Mouse (Mus musculus) CH12.LX (cell line): ENCODE measurements around the gene Gm42715. TPM values are rescaled to one million over a fixed set of nuclear protein-coding genes. Genes with fewer than 3 reads are reported as not detected.

Source experiments
- DNase-seq: peaks from one replicate; pipeline ENCODE4 v3.0.0-alpha.2; 2013; ENCODE audit errors: extremely low read depth
- H3K27ac ChIP-seq: 2 replicates; pipeline ENCODE4 v1.5.1; 2012; ENCODE audit warnings: low read depth, mild to moderate bottlenecking, control low read depth, moderate library complexity; ENCODE audit not compliant: insufficient read depth
- H3K27me3 ChIP-seq: replicated peaks from 2 replicates; pipeline ENCODE3; 2012; ENCODE audit warnings: inconsistent platforms
- H3K36me3 ChIP-seq, 2 experiments: replicated peaks in 1 of 2; 2 replicates each; pipeline versions ENCODE3 to v1.6.1; 2012; ENCODE audit warnings: inconsistent platforms in 1 of 2, low read length in 1 of 2, mild to moderate bottlenecking in 1 of 2, mixed read lengths in 1 of 2, moderate library complexity in 1 of 2; ENCODE audit not compliant: control insufficient read depth in 1 of 2, insufficient read depth in 1 of 2
- H3K4me1 ChIP-seq, 2 experiments: 2 replicates each; pipeline ENCODE4 v1.6.1; 2012; ENCODE audit warnings: inconsistent platforms in 1 of 2, moderate library complexity in 1 of 2; ENCODE audit not compliant: insufficient read depth in 2 of 2, control insufficient read depth in 1 of 2
- H3K4me2 ChIP-seq: 2 replicates; pipeline ENCODE4 v1.6.1; 2012; ENCODE audit warnings: low read depth, mild to moderate bottlenecking, control low read depth; ENCODE audit not compliant: poor library complexity, insufficient read depth, severe bottlenecking
- H3K4me3 ChIP-seq, 3 experiments: fragments of 150-350 bp in 1 of 3; sonication (generic) in 1 of 3; replicated peaks in 1 of 3; 2 replicates each; pipeline versions ENCODE3 to v1.5.1; 2011 to 2012; ENCODE audit warnings: low read depth in 2 of 3, low read length in 2 of 3, mild to moderate bottlenecking in 2 of 3, moderate library complexity in 2 of 3, control low read depth in 1 of 3, improper control_type of control experiment in 1 of 3, inconsistent platforms in 1 of 3, mixed read lengths in 1 of 3; ENCODE audit not compliant: poor library complexity in 1 of 3
- H3K79me2 ChIP-seq: replicated peaks from 2 replicates; pipeline ENCODE4 v1.6.1; 2012; ENCODE audit warnings: mild to moderate bottlenecking, moderate library complexity; ENCODE audit not compliant: control insufficient read depth, poor library complexity, insufficient read depth, severe bottlenecking; ENCODE audit errors: extremely low read depth
- H3K9ac ChIP-seq: 2 replicates; pipeline ENCODE4 v1.6.1; 2012; ENCODE audit warnings: low read depth, mild to moderate bottlenecking, control low read depth, moderate library complexity; ENCODE audit not compliant: insufficient read depth
- H3K9me3 ChIP-seq: replicated peaks from 2 replicates; pipeline ENCODE3; 2012; ENCODE audit warnings: low read length, inconsistent platforms, mixed read lengths
- BHLHE40 ChIP-seq: IDR thresholded peaks from 2 replicates; pipeline ENCODE4 v1.6.1; 2011; ENCODE audit warnings: mild to moderate bottlenecking, low read depth, low read length, improper control_type of control experiment
- CHD1 ChIP-seq: IDR thresholded peaks from 2 replicates; pipeline ENCODE4 v1.6.1; 2012; ENCODE audit warnings: low read depth, low read length, improper control_type of control experiment, inconsistent platforms
- CHD2 ChIP-seq: IDR thresholded peaks from 2 replicates; pipeline ENCODE4 v1.6.1; 2011; ENCODE audit warnings: low read length, improper control_type of control experiment
- E2F4 ChIP-seq: IDR thresholded peaks from 2 replicates; pipeline ENCODE4 v1.6.1; 2011; ENCODE audit warnings: low read depth, low read length, improper control_type of control experiment; ENCODE audit not compliant: insufficient replicate concordance
- EP300 ChIP-seq: IDR thresholded peaks from 2 replicates; pipeline ENCODE4 v1.6.1; 2011; ENCODE audit warnings: low read length, improper control_type of control experiment
- GABPA ChIP-seq: IDR thresholded peaks from 2 replicates; pipeline ENCODE4 v1.6.1; 2012; ENCODE audit warnings: low read depth, low read length, improper control_type of control experiment, inconsistent platforms; ENCODE audit not compliant: insufficient replicate concordance
- HCFC1 ChIP-seq: IDR thresholded peaks from 2 replicates; pipeline ENCODE4 v1.6.1; 2012; ENCODE audit warnings: low read depth, mild to moderate bottlenecking, inconsistent platforms, low read length, improper control_type of control experiment
- JUND ChIP-seq: conservative IDR thresholded peaks from 2 replicates; pipeline ENCODE4 v1.6.1; 2011; ENCODE audit warnings: low read depth, low read length, improper control_type of control experiment
- MAFK ChIP-seq: IDR thresholded peaks from 2 replicates; pipeline ENCODE4 v1.6.1; 2011; ENCODE audit warnings: low read length, improper control_type of control experiment; ENCODE audit not compliant: insufficient replicate concordance
- MAX ChIP-seq: IDR thresholded peaks from 2 replicates; pipeline ENCODE4 v1.6.1; 2011; ENCODE audit warnings: low read length, improper control_type of control experiment
- MAZ ChIP-seq: IDR thresholded peaks from 2 replicates; pipeline ENCODE4 v1.6.1; 2012; ENCODE audit warnings: low read depth, mild to moderate bottlenecking, inconsistent platforms, low read length, improper control_type of control experiment, moderate library complexity
- MEF2A ChIP-seq: IDR thresholded peaks from 2 replicates; pipeline ENCODE4 v1.6.1; 2014; ENCODE audit warnings: low read depth, mild to moderate bottlenecking, inconsistent platforms, low read length, improper control_type of control experiment, borderline replicate concordance
- MXI1 ChIP-seq: IDR thresholded peaks from 2 replicates; pipeline ENCODE4 v1.6.1; 2011; ENCODE audit warnings: mild to moderate bottlenecking, low read depth, low read length, improper control_type of control experiment
- MYC ChIP-seq: IDR thresholded peaks from 2 replicates; pipeline ENCODE4 v1.6.1; 2011; ENCODE audit warnings: low read depth, mild to moderate bottlenecking, improper control_type of control experiment, low read length
- PAX5 ChIP-seq: IDR thresholded peaks from 2 replicates; pipeline ENCODE4 v1.6.1; 2012; ENCODE audit warnings: low read length, inconsistent platforms, mixed read lengths
- POLR2A ChIP-seq: IDR thresholded peaks from 2 replicates; pipeline ENCODE4 v1.6.1; 2011; ENCODE audit warnings: low read depth, mild to moderate bottlenecking, improper control_type of control experiment, low read length
- POLR2AphosphoS2 ChIP-seq: IDR thresholded peaks from 2 replicates; pipeline ENCODE4 v1.6.1; 2011; ENCODE audit warnings: low read depth, low read length, improper control_type of control experiment
- RCOR1 ChIP-seq: conservative IDR thresholded peaks from 2 replicates; pipeline ENCODE4 v1.6.1; 2012; ENCODE audit warnings: low read depth, mild to moderate bottlenecking, inconsistent platforms, low read length, improper control_type of control experiment
- SIN3A ChIP-seq: IDR thresholded peaks from 2 replicates; pipeline ENCODE4 v1.6.1; 2012; ENCODE audit warnings: low read length, improper control_type of control experiment, inconsistent platforms
- SMC3 ChIP-seq: IDR thresholded peaks from 2 replicates; pipeline ENCODE4 v1.6.1; 2011; ENCODE audit warnings: low read depth, low read length, improper control_type of control experiment
- TBP ChIP-seq: conservative IDR thresholded peaks from 2 replicates; pipeline ENCODE4 v1.6.1; 2011; ENCODE audit warnings: low read depth, low read length, improper control_type of control experiment
- TCF12 ChIP-seq: IDR thresholded peaks from 2 replicates; pipeline ENCODE4 v1.6.1; 2014; ENCODE audit warnings: low read depth, mild to moderate bottlenecking, inconsistent platforms, low read length, improper control_type of control experiment
- UBTF ChIP-seq: IDR thresholded peaks from 2 replicates; pipeline ENCODE4 v1.6.1; 2012; ENCODE audit warnings: low read depth, mild to moderate bottlenecking, inconsistent platforms, low read length, improper control_type of control experiment, moderate library complexity
- USF1 ChIP-seq: IDR thresholded peaks from 2 replicates; pipeline ENCODE4 v1.6.1; 2014; ENCODE audit warnings: low read depth, mild to moderate bottlenecking, inconsistent platforms, low read length, improper control_type of control experiment
- USF2 ChIP-seq: conservative IDR thresholded peaks from 2 replicates; pipeline ENCODE4 v1.6.1; 2011; ENCODE audit warnings: low read depth, low read length, improper control_type of control experiment
- ZKSCAN1 ChIP-seq: IDR thresholded peaks from 2 replicates; pipeline ENCODE4 v1.6.1; 2012; ENCODE audit warnings: low read depth, inconsistent platforms, low read length, improper control_type of control experiment, borderline replicate concordance
- ZNF384 ChIP-seq: IDR thresholded peaks from 2 replicates; pipeline ENCODE4 v1.6.1; 2012; ENCODE audit warnings: low read depth, low read length, improper control_type of control experiment, inconsistent platforms
- dilution Hi-C: fragments of 300-500 bp; cut with MboI; formaldehyde crosslinking; loops from 2 replicates; pipeline ENCODE4 v1.14.3; 2020; ENCODE audit warnings: low sequenced_read_pairs; ENCODE audit not compliant: extremely low pct_unique_long_range_greater_than_20kb, extremely low pct_ligation_motif_present
- in situ Hi-C: fragments of 300-500 bp; cut with MboI; formaldehyde crosslinking; loops from 3 replicates; pipeline ENCODE4 v1.14.3; 2019; ENCODE audit warnings: low sequenced_read_pairs, low pct_ligation_motif_present, low pct_unique_long_range_greater_than_20kb, mixed read lengths
- polyA plus RNA-seq: library from polyadenylated mRNA; unstranded; fragments of >175 nt; gene quantifications from 2 replicates; pipeline ENCODE4 v1.2.1, GENCODE M21; 2012; ENCODE audit warnings: low read depth; ENCODE audit not compliant: insufficient read length
- total RNA-seq, 2 experiments: library from RNA; depleted of rRNA; stranded (reverse); fragments of 300-350 nt in 1 of 2; fragments of >200 nt in 1 of 2; gene quantifications; 2 replicates each; pipeline ENCODE4 v1.2.3; 2012 to 2014

Gm42715 gene
- total and polyA plus RNA-seq, 3 experiments, result 5.8 to 14.1 (median 12.0) TPM

GRCm38 (mm10) chr7:127491846-127492245, 27.5 kb upstream of the Gm42715 start:
- DNase-seq, result no peak
- no peak overlapping the region for H3K27ac ChIP-seq
- dilution Hi-C loops, result no loop called here
- H3K4me3 ChIP-seq, result no peak overlapping the region
- no peak for TF ChIP-seq GABPA
- TF ChIP-seq EP300, result no peak
- TF ChIP-seq MAZ, result no peak
- TF ChIP-seq JUND, result no peak
- no peak for TF ChIP-seq MEF2A
- TF ChIP-seq HCFC1, result no peak
- TF ChIP-seq SIN3A, result no peak
- TF ChIP-seq POLR2AphosphoS2, result no peak
- no peak for TF ChIP-seq ZNF384
- TF ChIP-seq MYC, result no peak
- TF ChIP-seq CHD1, result no peak
- TF ChIP-seq ZKSCAN1, result no peak
- no peak for TF ChIP-seq PAX5
- in situ Hi-C loops, result no loop called here
- no peaks in the 10 kb centered on the region for H3K79me2 ChIP-seq
- no peak overlapping the region for H3K9ac ChIP-seq
- no peak overlapping the region for H3K4me2 ChIP-seq
- H3K4me1 ChIP-seq, result no peaks in the 10 kb centered on the region
- no peaks in the 10 kb centered on the region for H3K9me3 ChIP-seq
- H3K36me3 ChIP-seq, result peaks cover 51 to 73% of the 10 kb centered on the region in 2 experiments
- no peaks in the 10 kb centered on the region for H3K27me3 ChIP-seq

GRCm38 (mm10) chr7:127494648-127495047, 24.7 kb upstream of the Gm42715 start:
- in situ Hi-C loops (no loop called here), dilution Hi-C loops (no loop called here)
- Histone ChIP-seq H3K4me2 (no peak overlapping the region), H3K27me3 (no peaks in the 10 kb centered on the region), H3K4me3 (no peak overlapping the region), H3K79me2 (no peaks in the 10 kb centered on the region), H3K9ac (no peak overlapping the region), H3K27ac (no peak overlapping the region), H3K9me3 (no peaks in the 10 kb centered on the region), H3K4me1 (no peaks in the 10 kb centered on the region), H3K36me3 (peaks cover 27 to 54% of the 10 kb centered on the region in 2 experiments)
- TF ChIP-seq MAZ (no peak), RCOR1 (no peak), USF1 (no peak), HCFC1 (no peak), USF2 (no peak), BHLHE40 (no peak), CHD2 (no peak), TCF12 (no peak), MAFK (no peak), SMC3 (no peak), UBTF (no peak), MXI1 (no peak), POLR2A (no peak), PAX5 (no peak), TBP (no peak), MAX (no peak), CHD1 (no peak), E2F4 (no peak)
- no peak for DNase-seq
